Mouse (Mus musculus) testis, postnatal 10 days (tissue): ENCODE results near the gene Igf1r.

ENCODE experiments used
- DNase-seq: peaks from one replicate; pipeline ENCODE4 v3.0.0; 2021; ENCODE audit warnings: low spot score

Igf1r gene

GRCm38 (mm10) chr7:68053002-68053624 is 100.5 kb downstream of the Igf1r start:
- DNase-seq, result no peak

GRCm38 (mm10) chr7:68054498-68054897 is 101.9 kb downstream of the Igf1r start:
- DNase-seq, result no peak

GRCm38 (mm10) chr7:68054956-68055355 is 102.3 kb downstream of the Igf1r start:
- peak; percentile 60 for DNase-seq

- no peak for DNase-seq
Measured at GRCm38 (mm10) chr7:68057010-68057409, 104.4 kb downstream of the Igf1r start.

- DNase-seq, result no peak
Measured at GRCm38 (mm10) chr7:68059690-68060089, 107.1 kb downstream of the Igf1r start.

- DNase-seq, result no peak
Measured at GRCm38 (mm10) chr7:68061434-68061833, 108.8 kb downstream of the Igf1r start.

GRCm38 (mm10) chr7:68062170-68062848 is 109.7 kb downstream of the Igf1r start:
- no peak for DNase-seq

GRCm38 (mm10) chr7:68062849-68063208 is 110.2 kb downstream of the Igf1r start:
- DNase-seq, result no peak

- DNase-seq, result no peak
Measured at GRCm38 (mm10) chr7:68063711-68064110, 111.1 kb downstream of the Igf1r start.

GRCm38 (mm10) chr7:68064120-68064519 is 111.5 kb downstream of the Igf1r start:
- DNase-seq, result no peak

GRCm38 (mm10) chr7:68064647-68065362 is 112.2 kb downstream of the Igf1r start:
- DNase-seq, result no peak

GRCm38 (mm10) chr7:68065904-68066303 is 113.3 kb downstream of the Igf1r start:
- no peak for DNase-seq

- no peak for DNase-seq
Measured at GRCm38 (mm10) chr7:68067321-68067720, 114.7 kb downstream of the Igf1r start.

- DNase-seq, result no peak
Measured at GRCm38 (mm10) chr7:68069324-68069723, 116.7 kb downstream of the Igf1r start.

- no peak for DNase-seq
Measured at GRCm38 (mm10) chr7:68070030-68070429, 117.4 kb downstream of the Igf1r start.

GRCm38 (mm10) chr7:68070626-68071025 is 118.0 kb downstream of the Igf1r start:
- peak; percentile 79 for DNase-seq

- no peak for DNase-seq
Measured at GRCm38 (mm10) chr7:68071050-68071449, 118.4 kb downstream of the Igf1r start.

GRCm38 (mm10) chr7:68071749-68072148 is 119.1 kb downstream of the Igf1r start:
- DNase-seq, result no peak

GRCm38 (mm10) chr7:68072524-68073459 is 120.2 kb downstream of the Igf1r start:
- no peak for DNase-seq

- DNase-seq, result no peak
Measured at GRCm38 (mm10) chr7:68073460-68073806, 120.8 kb downstream of the Igf1r start.

GRCm38 (mm10) chr7:68074748-68075147 is 122.1 kb downstream of the Igf1r start:
- DNase-seq, result no peak

- no peak for DNase-seq
Measured at GRCm38 (mm10) chr7:68075401-68075800, 122.8 kb downstream of the Igf1r start.
